In the genomic region with DNA sequence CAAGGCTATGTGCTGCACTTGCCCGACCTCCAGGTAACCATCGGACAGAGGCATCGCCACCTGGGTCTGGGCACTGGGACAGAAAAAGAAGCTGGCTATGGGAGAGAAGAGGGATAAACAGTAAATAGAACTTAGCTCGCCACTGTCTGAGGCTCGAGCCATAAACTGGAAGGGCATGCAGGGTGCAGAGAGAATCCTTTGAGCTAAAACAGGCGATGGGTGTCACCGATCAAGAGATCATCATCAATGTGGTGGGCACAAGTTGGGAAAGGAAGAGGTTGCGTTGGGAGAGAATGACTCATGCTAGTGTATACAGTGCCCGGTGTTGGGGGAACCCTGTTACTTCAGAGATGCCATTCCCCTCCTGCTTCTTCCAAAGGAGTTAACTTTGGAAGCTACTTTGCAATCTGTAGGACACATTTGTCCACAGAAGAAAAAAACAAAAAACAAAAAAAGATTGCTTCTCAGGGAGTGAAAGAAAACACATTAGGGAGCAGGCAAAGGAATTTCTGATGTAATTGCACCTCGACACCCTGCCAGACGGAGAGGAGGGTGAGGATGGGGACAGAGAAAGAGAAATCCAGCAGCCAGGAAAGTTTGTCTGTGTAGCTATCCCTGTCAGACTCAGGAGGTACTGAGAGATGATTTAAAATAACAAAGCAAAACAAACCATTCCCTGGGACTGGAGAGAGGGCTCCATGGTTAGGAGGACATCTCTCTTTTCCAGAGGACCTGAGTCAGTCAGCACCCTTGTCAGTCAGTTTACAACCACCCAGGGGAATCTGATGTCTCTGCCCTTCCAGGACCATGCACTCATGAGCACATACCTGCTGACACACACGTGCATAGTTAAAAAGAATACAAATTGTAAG, we compare ENCODE assay signal across 8 mouse cellular contexts. TPM values are rescaled to one million over a fixed set of nuclear protein-coding genes. Genes with fewer than 3 reads are reported as not detected.
DNase-seq lines count a peak whose midpoint lies in the region; ATAC-seq and TF ChIP-seq lines count a peak whose summit lies in the region.

No protein-coding gene starts in this region.

- DNase-seq in gastrocnemius, adult 2 months, result no peak
- no peak for DNase-seq in gastrocnemius, postnatal 10 days
- peak; percentile 7 for DNase-seq in MN1 (ENCODE audit: low spot score)
- no peak for DNase-seq in frontal cortex, postnatal 14 days (ENCODE audit: low spot score in 2 of 2)
- DNase-seq in embryo, embryonic 10 days (ENCODE audit: low spot score), result no peak
- DNase-seq in spleen, postnatal 4 days (ENCODE audit: low spot score in 2 of 2), result no peak

- H3K9me3 ChIP-seq in heart, embryonic 14.5 days (ENCODE audit: control insufficient read depth, low read length), result no peaks in the 10 kb centered on the region
- no peaks in the 10 kb centered on the region for H3K9me3 ChIP-seq in liver, embryonic 16.5 days (replicated peaks; ENCODE audit: control insufficient read depth, low read length)

- 13% methylated on average over 12 of the region's 12 CpGs for WGBS in heart, embryonic 14.5 days
- 23% methylated on average over 12 of the region's 12 CpGs for WGBS in liver, embryonic 16.5 days (ENCODE audit: insufficient replicate concordance)

- no peaks in the 10 kb centered on the region for H3K27me3 ChIP-seq in heart, embryonic 14.5 days (ENCODE audit: control insufficient read depth, insufficient read depth, low read length)
- peaks cover 11% of the 10 kb centered on the region for H3K27me3 ChIP-seq in liver, embryonic 16.5 days (ENCODE audit: control insufficient read depth, insufficient read depth, low read depth, low read length)

- no peaks in the 10 kb centered on the region for H3K36me3 ChIP-seq in heart, embryonic 14.5 days (ENCODE audit: control insufficient read depth, insufficient read depth, low read length)
- no peaks in the 10 kb centered on the region for H3K36me3 ChIP-seq in liver, embryonic 16.5 days (ENCODE audit: control insufficient read depth, insufficient read depth)

- ATAC-seq in heart, embryonic 14.5 days (ENCODE audit: insufficient number of reproducible peaks, insufficient read depth, low FRiP score, low read depth), result 0 out of 2 replicates have a peak, but pooled peaks have one; percentile 8
- no peak for ATAC-seq in liver, embryonic 16.5 days (ENCODE audit: low read depth)

- no peak for TF ChIP-seq CTCF in gastrocnemius, adult 2 months (IDR thresholded peaks at IDR 0.05)

- intact Hi-C loops in gastrocnemius, adult 2 months (cut with DNase I), result loop anchor here (5.0 to 10.0 kb wide), 2 partner anchors 48 to 49 kb away; a partner anchor contains a TSS

- peaks cover 4 to 11% of the 10 kb centered on the region in 2 experiments; a peak in 2 of 4 replicates for H3K4me1 ChIP-seq in heart, embryonic 14.5 days (ENCODE audit: control insufficient read depth in 2 of 2, insufficient read depth in 2 of 2, low read length in 2 of 2)
- no peaks in the 10 kb centered on the region for H3K4me1 ChIP-seq in liver, embryonic 16.5 days (ENCODE audit: control insufficient read depth, low read depth, low read length)

- H3K9ac ChIP-seq in heart, embryonic 14.5 days (ENCODE audit: low read length), result peak overlapping the region; percentile 77
- H3K9ac ChIP-seq in liver, embryonic 16.5 days (ENCODE audit: low read depth, low read length), result peak overlapping the region; percentile 55

- H3K4me3 ChIP-seq in gastrocnemius, adult 2 months, result peak overlapping the region; percentile 78
- peak overlapping the region; percentile 56 to 91 for H3K4me3 ChIP-seq in heart, embryonic 14.5 days (ENCODE audit: control insufficient read depth in 1 of 2, insufficient read depth in 1 of 2, low read depth in 1 of 2, low read length in 2 of 2)
- H3K4me3 ChIP-seq in liver, embryonic 16.5 days (ENCODE audit: low read depth, low read length), result peak overlapping the region; percentile 55

- peak overlapping the region; percentile 97 for H3K27ac ChIP-seq in gastrocnemius, adult 2 months
- H3K27ac ChIP-seq in heart, embryonic 14.5 days (replicated peaks in 1 of 2; ENCODE audit: control insufficient read depth in 1 of 2, insufficient read depth in 1 of 2, low read depth in 2 of 2, low read length in 2 of 2), result peak overlapping the region; percentile 51 to 75; a peak in 3 of 4 replicates
- no peak overlapping the region for H3K27ac ChIP-seq in liver, embryonic 16.5 days (ENCODE audit: low read length)

- peak overlapping the region; percentile 81 for H3K4me2 ChIP-seq in heart, embryonic 14.5 days (ENCODE audit: low read length)
- H3K4me2 ChIP-seq in liver, embryonic 16.5 days (ENCODE audit: low read depth, low read length), result peak overlapping the region; percentile 65

RNA-seq across cellular contexts. Expression of a gene that starts 0.7 kb away (rescaled TPM):
- total RNA-seq in gastrocnemius, adult 2 months (2021), result 10 to 100 TPM; 37.7 to 75.4 TPM
- 1 to 10 TPM; 8.6 to 8.9 TPM for total RNA-seq in gastrocnemius, postnatal 10 days (2021)
- 16.3 and 19.1 TPM in 2 replicates for polyA plus RNA-seq in heart, embryonic 14.5 days (2014; fragmentation: Nextera tagmentation; extraction: Ambion mirVana)
- polyA plus RNA-seq in liver, embryonic 16.5 days (2015; fragmentation: Nextera tagmentation; extraction: Ambion mirVana), result 7.5 and 8.9 TPM in 2 replicates

RNA-seq across cellular contexts. Expression of a gene that starts 34.9 kb away (rescaled TPM):
- total RNA-seq in gastrocnemius, adult 2 months (2021), result 100 to 1,000 TPM in 1 of 2 experiments, 10 to 100 TPM in 1; 61.6 to 111 TPM
- 10 to 100 TPM; 64.7 to 66.7 TPM for total RNA-seq in gastrocnemius, postnatal 10 days (2021)
- polyA plus RNA-seq in heart, embryonic 14.5 days (2014; fragmentation: Nextera tagmentation; extraction: Ambion mirVana), result 4.9 and 6.1 TPM in 2 replicates
- 0.19 and 0.25 TPM in 2 replicates for polyA plus RNA-seq in liver, embryonic 16.5 days (2015; fragmentation: Nextera tagmentation; extraction: Ambion mirVana)

RNA-seq across cellular contexts. Expression of a gene that starts 52.5 kb away (rescaled TPM):
- 10 to 100 TPM; 11.7 to 19.7 TPM for total RNA-seq in gastrocnemius, adult 2 months (2021)
- 10 to 100 TPM; 10.4 to 15.3 TPM for total RNA-seq in gastrocnemius, postnatal 10 days (2021)
- polyA plus RNA-seq in heart, embryonic 14.5 days (2014; fragmentation: Nextera tagmentation; extraction: Ambion mirVana), result 12.3 and 13.2 TPM in 2 replicates
- polyA plus RNA-seq in liver, embryonic 16.5 days (2015; fragmentation: Nextera tagmentation; extraction: Ambion mirVana), result 4.3 and 4.6 TPM in 2 replicates

RNA-seq across cellular contexts. Expression of a gene that starts 57.6 kb away (rescaled TPM):
- under 1 TPM; 0.39 to 0.77 TPM for total RNA-seq in gastrocnemius, adult 2 months (2021)
- 1 to 10 TPM in 1 of 2 experiments, under 1 TPM in 1; 0.95 to 1.5 TPM for total RNA-seq in gastrocnemius, postnatal 10 days (2021)
- polyA plus RNA-seq in heart, embryonic 14.5 days (2014; fragmentation: Nextera tagmentation; extraction: Ambion mirVana), result 0.36 TPM in 1 of 2 replicates, not detected in the other
- 0.06 and 0.11 TPM in 2 replicates for polyA plus RNA-seq in liver, embryonic 16.5 days (2015; fragmentation: Nextera tagmentation; extraction: Ambion mirVana)
